Mouse (Mus musculus) myocyte (in vitro differentiated cells): ENCODE data around the gene Elk4.

ENCODE experiments used
- MYOD1 ChIP-seq, 3 experiments: IDR thresholded peaks; one replicate each; pipeline ENCODE4 v1.6.1; 2011; ENCODE audit warnings: control low read depth in 2 of 3, low read depth in 2 of 3, mild to moderate bottlenecking in 2 of 3, moderate library complexity in 1 of 3; ENCODE audit not compliant: insufficient read length in 2 of 3, control insufficient read depth in 1 of 3
- POLR2A ChIP-seq: IDR thresholded peaks from one replicate; pipeline ENCODE4 v1.6.1; 2011; ENCODE audit warnings: low read depth, mild to moderate bottlenecking, control low read depth, moderate library complexity; ENCODE audit not compliant: insufficient read length
- TCF12 ChIP-seq: IDR thresholded peaks from one replicate; pipeline ENCODE4 v1.6.1; 2011; ENCODE audit warnings: mild to moderate bottlenecking, control low read depth; ENCODE audit not compliant: poor library complexity, insufficient read depth, severe bottlenecking
- TCF3 ChIP-seq: IDR thresholded peaks from one replicate; pipeline ENCODE4 v1.6.1; 2011; ENCODE audit warnings: low read depth, control low read depth; ENCODE audit not compliant: insufficient read length
- USF1 ChIP-seq: IDR thresholded peaks from one replicate; pipeline ENCODE4 v1.6.1; 2011; ENCODE audit warnings: low read depth, mild to moderate bottlenecking, control low read depth, moderate library complexity

- TF ChIP-seq TCF3 (no peak), TCF12 (no peak), POLR2A (no peak), USF1 (no peak), MYOD1 (IDR thresholded peaks at IDR 0.05; ENCODE audit: control insufficient read depth in 1 of 3, insufficient read length in 2 of 3, low read depth in 2 of 3) (no peak)
Measured at GRCm38 (mm10) chr1:131963085-131963951, 44.1 kb upstream of the Elk4 start.
